Comparison of ENCODE assay signal across 8 mouse cellular contexts in genomic region chr7:75308140-75308456, GRCm38 (mm10). TPM values are rescaled to one million over a fixed set of nuclear protein-coding genes. Genes with fewer than 3 reads are reported as not detected.
A peak's percentile ranks its signal among the peaks of the same experiment; 100 is the strongest.
DNase-seq lines count a peak whose midpoint lies in the region; ATAC-seq and TF ChIP-seq lines count a peak whose summit lies in the region.

No protein-coding gene starts in this region.

- H3K4me3 ChIP-seq in heart, embryonic 11.5 days (ENCODE audit: low read depth, low read length) = peak overlapping the region; percentile 54
- H3K4me3 ChIP-seq in E14TG2a.4 (replicated peaks; ENCODE audit: low read length) = peak overlapping the region; percentile 76
- peak overlapping the region; percentile 64 for H3K4me3 ChIP-seq in hindbrain, embryonic 10.5 days
- peak overlapping the region; percentile 31; the same call in 1 of the 2 replicates for H3K4me3 ChIP-seq in liver, postnatal 0 days (ENCODE audit: low read depth, low read length)

- 9% methylated on average over 8 of the region's 8 CpGs for WGBS in heart, embryonic 11.5 days (ENCODE audit: insufficient replicate concordance)
- WGBS in hindbrain, embryonic 10.5 days = 11% methylated on average over 8 of the region's 8 CpGs
- WGBS in liver, postnatal 0 days (ENCODE audit: insufficient replicate concordance) = 8% methylated on average over 8 of the region's 8 CpGs

- TF ChIP-seq CTCF in E14TG2a.4 (conservative IDR thresholded peaks at IDR 0.05; ENCODE audit: low read length) = no peak
- TF ChIP-seq CTCF in liver, postnatal 0 days (IDR thresholded peaks at IDR 0.05; ENCODE audit: low read depth) = no peak

- no peaks in the 10 kb centered on the region for H3K9me3 ChIP-seq in heart, embryonic 11.5 days (replicated peaks; ENCODE audit: control insufficient read depth, low read length)
- peaks cover 9% of the 10 kb centered on the region; the same call in 1 of the 2 replicates for H3K9me3 ChIP-seq in E14TG2a.4 (ENCODE audit: low read length)
- H3K9me3 ChIP-seq in hindbrain, embryonic 10.5 days = no peaks in the 10 kb centered on the region
- H3K9me3 ChIP-seq in liver, postnatal 0 days (ENCODE audit: low read length) = no peaks in the 10 kb centered on the region

- no peak overlapping the region for H3K27ac ChIP-seq in heart, embryonic 11.5 days (ENCODE audit: low read depth, low read length)
- H3K27ac ChIP-seq in hindbrain, embryonic 10.5 days = no peak overlapping the region
- H3K27ac ChIP-seq in liver, postnatal 0 days (ENCODE audit: low read depth) = no peak overlapping the region

- H3K9ac ChIP-seq in heart, embryonic 11.5 days (ENCODE audit: low read depth, low read length) = no peak overlapping the region
- H3K9ac ChIP-seq in liver, postnatal 0 days (replicated peaks) = no peak overlapping the region

- ATAC-seq in heart, embryonic 11.5 days (replicated peaks; ENCODE audit: insufficient number of reproducible peaks, low FRiP score, low TSS enrichment) = no peak
- no peak for ATAC-seq in liver, postnatal 0 days

- DNase-seq in heart, postnatal 36 days = no peak
- DNase-seq in hindbrain, embryonic 10.5 days (ENCODE audit: low spot score) = no peak
- no peak for DNase-seq in liver, postnatal 0 days
- no peak for DNase-seq in urinary bladder, postnatal 25 days (ENCODE audit: low spot score)
- no peak for DNase-seq in testis, postnatal 14 days (ENCODE audit: low spot score)
- no peak for DNase-seq in urinary bladder, postnatal 14 days (ENCODE audit: low spot score)

- H3K4me1 ChIP-seq in heart, embryonic 11.5 days (ENCODE audit: control insufficient read depth, insufficient read depth, low read length) = 0 out of 2 replicates have a peak, but pooled peaks cover 2% of the 10 kb centered on the region
- peaks cover 11% of the 10 kb centered on the region for H3K4me1 ChIP-seq in E14TG2a.4 (replicated peaks; ENCODE audit: low read depth, low read length)
- peaks cover 25% of the 10 kb centered on the region for H3K4me1 ChIP-seq in hindbrain, embryonic 10.5 days (replicated peaks)
- H3K4me1 ChIP-seq in liver, postnatal 0 days (ENCODE audit: insufficient read depth) = peaks cover 2% of the 10 kb centered on the region; the same call in 1 of the 2 replicates

- TF ChIP-seq EP300 in liver, postnatal 0 days (IDR thresholded peaks at IDR 0.05; ENCODE audit: low read depth) = no peak

- no peaks in the 10 kb centered on the region for H3K36me3 ChIP-seq in heart, embryonic 11.5 days (ENCODE audit: control insufficient read depth, insufficient read depth, low read length)
- no peaks in the 10 kb centered on the region for H3K36me3 ChIP-seq in E14TG2a.4 (ENCODE audit: insufficient read depth, low read length)
- H3K36me3 ChIP-seq in hindbrain, embryonic 10.5 days = no peaks in the 10 kb centered on the region
- no peaks in the 10 kb centered on the region for H3K36me3 ChIP-seq in liver, postnatal 0 days (replicated peaks; ENCODE audit: insufficient read depth, low read length)

- intact Hi-C loops in heart, postnatal 36 days (cut with DNase I) = no loop called here

- peaks cover 35% of the 10 kb centered on the region for H3K27me3 ChIP-seq in heart, embryonic 11.5 days (ENCODE audit: control insufficient read depth, insufficient read depth, low read length)
- peaks cover 41% of the 10 kb centered on the region for H3K27me3 ChIP-seq in E14TG2a.4 (ENCODE audit: insufficient read depth, low read length)
- peaks cover 43% of the 10 kb centered on the region for H3K27me3 ChIP-seq in hindbrain, embryonic 10.5 days (ENCODE audit: insufficient read depth, poor library complexity, severe bottlenecking)
- peaks cover 25% of the 10 kb centered on the region for H3K27me3 ChIP-seq in liver, postnatal 0 days (ENCODE audit: insufficient read depth, low read length)

- peak overlapping the region; percentile 98 for H3K4me2 ChIP-seq in heart, embryonic 11.5 days
- H3K4me2 ChIP-seq in liver, postnatal 0 days (ENCODE audit: low read depth, low read length) = peak overlapping the region; percentile 59

RNA-seq across cellular contexts. Expression of gene Sv2b, which starts 1.0 kb away (rescaled TPM):
- 0.79 and 1.00 TPM in 2 replicates for polyA plus RNA-seq in heart, embryonic 11.5 days (2014; fragmentation: Nextera tagmentation; extraction: Ambion mirVana)
- under 1 TPM; 0.24 to 0.25 TPM for total RNA-seq in heart, postnatal 36 days (2021)
- 0.92 and 1.4 TPM in 2 replicates for polyA plus RNA-seq in hindbrain, embryonic 10.5 days (2016; fragmentation: Nextera tagmentation; extraction: Ambion mirVana)
- polyA plus RNA-seq in liver, postnatal 0 days (2015; fragmentation: Nextera tagmentation; extraction: Ambion mirVana) = not detected in 2 replicates
